Mouse (Mus musculus) CH12.LX (cell line): ENCODE data around the gene D11Wsu47e. TPM values are rescaled to one million over a fixed set of nuclear protein-coding genes. Genes with fewer than 3 reads are reported as not detected.
A peak's percentile ranks its signal among the peaks of the same experiment; 100 is the strongest.

Source experiments
- DNase-seq: peaks from one replicate; pipeline ENCODE4 v3.0.0-alpha.2; 2013; ENCODE audit errors: extremely low read depth
- H3K27ac ChIP-seq: 2 replicates; pipeline ENCODE4 v1.5.1; 2012; ENCODE audit warnings: low read depth, mild to moderate bottlenecking, control low read depth, moderate library complexity; ENCODE audit not compliant: insufficient read depth
- H3K27me3 ChIP-seq: replicated peaks from 2 replicates; pipeline ENCODE3; 2012; ENCODE audit warnings: inconsistent platforms
- H3K36me3 ChIP-seq, 2 experiments: replicated peaks in 1 of 2; 2 replicates each; pipeline versions ENCODE3 to v1.6.1; 2012; ENCODE audit warnings: inconsistent platforms in 1 of 2, low read length in 1 of 2, mild to moderate bottlenecking in 1 of 2, mixed read lengths in 1 of 2, moderate library complexity in 1 of 2; ENCODE audit not compliant: control insufficient read depth in 1 of 2, insufficient read depth in 1 of 2
- H3K4me1 ChIP-seq, 2 experiments: 2 replicates each; pipeline ENCODE4 v1.6.1; 2012; ENCODE audit warnings: inconsistent platforms in 1 of 2, moderate library complexity in 1 of 2; ENCODE audit not compliant: insufficient read depth in 2 of 2, control insufficient read depth in 1 of 2
- H3K4me2 ChIP-seq: 2 replicates; pipeline ENCODE4 v1.6.1; 2012; ENCODE audit warnings: low read depth, mild to moderate bottlenecking, control low read depth; ENCODE audit not compliant: poor library complexity, insufficient read depth, severe bottlenecking
- H3K4me3 ChIP-seq, 3 experiments: fragments of 150-350 bp in 1 of 3; sonication (generic) in 1 of 3; replicated peaks in 1 of 3; 2 replicates each; pipeline versions ENCODE3 to v1.5.1; 2011 to 2012; ENCODE audit warnings: low read depth in 2 of 3, low read length in 2 of 3, mild to moderate bottlenecking in 2 of 3, moderate library complexity in 2 of 3, control low read depth in 1 of 3, improper control_type of control experiment in 1 of 3, inconsistent platforms in 1 of 3, mixed read lengths in 1 of 3; ENCODE audit not compliant: poor library complexity in 1 of 3
- H3K79me2 ChIP-seq: replicated peaks from 2 replicates; pipeline ENCODE4 v1.6.1; 2012; ENCODE audit warnings: mild to moderate bottlenecking, moderate library complexity; ENCODE audit not compliant: control insufficient read depth, poor library complexity, insufficient read depth, severe bottlenecking; ENCODE audit errors: extremely low read depth
- H3K9ac ChIP-seq: 2 replicates; pipeline ENCODE4 v1.6.1; 2012; ENCODE audit warnings: low read depth, mild to moderate bottlenecking, control low read depth, moderate library complexity; ENCODE audit not compliant: insufficient read depth
- H3K9me3 ChIP-seq: replicated peaks from 2 replicates; pipeline ENCODE3; 2012; ENCODE audit warnings: low read length, inconsistent platforms, mixed read lengths
- BHLHE40 ChIP-seq: IDR thresholded peaks from 2 replicates; pipeline ENCODE4 v1.6.1; 2011; ENCODE audit warnings: mild to moderate bottlenecking, low read depth, low read length, improper control_type of control experiment
- CHD2 ChIP-seq: IDR thresholded peaks from 2 replicates; pipeline ENCODE4 v1.6.1; 2011; ENCODE audit warnings: low read length, improper control_type of control experiment
- CTCF ChIP-seq, 2 experiments: IDR thresholded peaks in 1 of 2; conservative IDR thresholded peaks in 1 of 2; 2 replicates each; pipeline ENCODE4 v1.5.1; 2011 to 2012; ENCODE audit warnings: low read depth in 2 of 2, low read length in 2 of 2, improper control_type of control experiment in 1 of 2, inconsistent platforms in 1 of 2, mild to moderate bottlenecking in 1 of 2, moderate library complexity in 1 of 2
- E2F4 ChIP-seq: IDR thresholded peaks from 2 replicates; pipeline ENCODE4 v1.6.1; 2011; ENCODE audit warnings: low read depth, low read length, improper control_type of control experiment; ENCODE audit not compliant: insufficient replicate concordance
- EP300 ChIP-seq: IDR thresholded peaks from 2 replicates; pipeline ENCODE4 v1.6.1; 2011; ENCODE audit warnings: low read length, improper control_type of control experiment
- ETS1 ChIP-seq: conservative IDR thresholded peaks from 2 replicates; pipeline ENCODE4 v1.6.1; 2012; ENCODE audit warnings: low read depth, mild to moderate bottlenecking, inconsistent platforms, low read length, improper control_type of control experiment, moderate library complexity
- GABPA ChIP-seq: IDR thresholded peaks from 2 replicates; pipeline ENCODE4 v1.6.1; 2012; ENCODE audit warnings: low read depth, low read length, improper control_type of control experiment, inconsistent platforms; ENCODE audit not compliant: insufficient replicate concordance
- IRF4 ChIP-seq: IDR thresholded peaks from 2 replicates; pipeline ENCODE4 v1.6.1; 2014; ENCODE audit warnings: low read depth, mild to moderate bottlenecking, inconsistent platforms, low read length, improper control_type of control experiment
- JUND ChIP-seq: conservative IDR thresholded peaks from 2 replicates; pipeline ENCODE4 v1.6.1; 2011; ENCODE audit warnings: low read depth, low read length, improper control_type of control experiment
- KAT2A ChIP-seq: IDR thresholded peaks from 2 replicates; pipeline ENCODE4 v1.6.1; 2012; ENCODE audit warnings: low read length, improper control_type of control experiment, inconsistent platforms; ENCODE audit not compliant: insufficient replicate concordance
- MAX ChIP-seq: IDR thresholded peaks from 2 replicates; pipeline ENCODE4 v1.6.1; 2011; ENCODE audit warnings: low read length, improper control_type of control experiment
- MXI1 ChIP-seq: IDR thresholded peaks from 2 replicates; pipeline ENCODE4 v1.6.1; 2011; ENCODE audit warnings: mild to moderate bottlenecking, low read depth, low read length, improper control_type of control experiment
- MYC ChIP-seq: IDR thresholded peaks from 2 replicates; pipeline ENCODE4 v1.6.1; 2011; ENCODE audit warnings: low read depth, mild to moderate bottlenecking, improper control_type of control experiment, low read length
- POLR2AphosphoS2 ChIP-seq: IDR thresholded peaks from 2 replicates; pipeline ENCODE4 v1.6.1; 2011; ENCODE audit warnings: low read depth, low read length, improper control_type of control experiment
- TBP ChIP-seq: conservative IDR thresholded peaks from 2 replicates; pipeline ENCODE4 v1.6.1; 2011; ENCODE audit warnings: low read depth, low read length, improper control_type of control experiment
- ZC3H11A ChIP-seq: IDR thresholded peaks from 2 replicates; pipeline ENCODE4 v1.6.1; 2012; ENCODE audit warnings: low read depth, mild to moderate bottlenecking, inconsistent platforms, low read length, improper control_type of control experiment
- ZMIZ1 ChIP-seq: IDR thresholded peaks from 2 replicates; pipeline ENCODE4 v1.6.1; 2012; ENCODE audit warnings: low read depth, mild to moderate bottlenecking, inconsistent platforms, low read length, improper control_type of control experiment
- ZNF384 ChIP-seq: IDR thresholded peaks from 2 replicates; pipeline ENCODE4 v1.6.1; 2012; ENCODE audit warnings: low read depth, low read length, improper control_type of control experiment, inconsistent platforms
- dilution Hi-C: fragments of 300-500 bp; cut with MboI; formaldehyde crosslinking; loops from 2 replicates; pipeline ENCODE4 v1.14.3; 2020; ENCODE audit warnings: low sequenced_read_pairs; ENCODE audit not compliant: extremely low pct_unique_long_range_greater_than_20kb, extremely low pct_ligation_motif_present
- in situ Hi-C: fragments of 300-500 bp; cut with MboI; formaldehyde crosslinking; loops from 3 replicates; pipeline ENCODE4 v1.14.3; 2019; ENCODE audit warnings: low sequenced_read_pairs, low pct_ligation_motif_present, low pct_unique_long_range_greater_than_20kb, mixed read lengths
- polyA plus RNA-seq: library from polyadenylated mRNA; unstranded; fragments of >175 nt; gene quantifications from 2 replicates; pipeline ENCODE4 v1.2.1, GENCODE M21; 2012; ENCODE audit warnings: low read depth; ENCODE audit not compliant: insufficient read length
- total RNA-seq, 2 experiments: library from RNA; depleted of rRNA; stranded (reverse); fragments of 300-350 nt in 1 of 2; fragments of >200 nt in 1 of 2; gene quantifications; 2 replicates each; pipeline ENCODE4 v1.2.3; 2012 to 2014

Gene D11Wsu47e
- total and polyA plus RNA-seq, 3 experiments: 25.1 to 29.6 (median 26.2) TPM

- TF ChIP-seq GABPA (no peak), ZC3H11A (peak; percentile 95), KAT2A (no peak), TBP (no peak), MXI1 (no peak), MAX (peak; percentile 47; the same call in 1 of the 2 replicates), E2F4 (no peak), ZNF384 (no peak), EP300 (no peak), POLR2AphosphoS2 (no peak), ZMIZ1 (no peak), IRF4 (no peak; the same call in 1 of the 2 replicates), ETS1 (no peak), BHLHE40 (0 out of 2 replicates have a peak, but pooled peaks have one; percentile 19), JUND (no peak), CHD2 (no peak), CTCF (conservative IDR thresholded peaks at IDR 0.05 in 1 of 2, IDR thresholded peaks at IDR 0.05 in 1 of 2; ENCODE audit: low read depth in 2 of 2, low read length in 2 of 2) (peak; percentile 98 to 100)
These were observed 19.5 kb downstream of the D11Wsu47e start (continued) for GRCm38 (mm10) chr11:113703758-113704157.

DNA sequence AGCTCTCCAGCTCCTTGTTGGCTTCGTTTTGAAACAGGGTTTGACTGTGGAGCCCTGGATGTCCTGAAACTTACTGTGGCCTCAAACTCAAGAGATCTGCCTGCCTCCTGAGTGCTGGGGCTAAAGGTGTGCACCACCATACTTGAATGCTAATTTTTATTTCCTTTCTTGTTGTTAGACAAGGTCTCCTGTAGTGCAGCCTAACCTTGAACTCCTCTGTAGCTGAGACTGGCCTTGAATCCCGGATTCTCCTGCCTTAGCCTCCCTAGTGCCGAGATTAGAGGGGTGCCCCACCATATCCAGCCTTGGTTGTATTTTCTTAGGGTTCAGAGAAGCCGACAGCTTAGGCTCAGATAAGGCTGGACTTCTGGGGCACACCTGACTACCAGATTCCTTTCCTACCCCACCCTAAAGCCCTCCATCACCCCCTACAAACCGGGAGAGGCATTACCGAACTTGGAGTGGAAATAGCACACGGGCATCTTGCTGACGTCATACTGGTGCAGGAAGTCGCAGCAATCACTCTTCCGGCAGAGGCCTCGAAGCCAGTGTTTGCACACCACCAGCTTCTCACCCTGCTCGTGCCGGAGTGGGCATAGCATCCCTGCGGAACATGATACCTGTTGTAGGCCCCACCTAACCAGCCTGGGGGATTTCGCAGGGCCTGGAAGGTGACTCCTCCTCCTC is 21.9 kb downstream of the D11Wsu47e start:
- Histone ChIP-seq H3K79me2 (no peaks in the 10 kb centered on the region), H3K4me1 (peaks cover 0 to 14% of the 10 kb centered on the region in 2 experiments; a peak in 2 of 4 replicates), H3K9ac (no peak overlapping the region), H3K36me3 (peaks cover 0 to 38% of the 10 kb centered on the region in 2 experiments), H3K4me3 (no peak overlapping the region), H3K4me2 (no peak overlapping the region), H3K9me3 (no peaks in the 10 kb centered on the region), H3K27me3 (no peaks in the 10 kb centered on the region), H3K27ac (no peak overlapping the region)
- TF ChIP-seq MYC (no peak), IRF4 (no peak)
- dilution Hi-C loops (no loop called here), in situ Hi-C loops (loop anchor here (25.0 kb wide), 1 partner anchor 956 kb away; the partner anchor contains the start of gene Rpl38)
- no peak for DNase-seq
